Mouse (Mus musculus) heart, postnatal 0 days (tissue): ENCODE data around the gene Olfr979. TPM values are rescaled to one million over a fixed set of nuclear protein-coding genes. Genes with fewer than 3 reads are reported as not detected.
"Not testable (repeated sequence)": the region's sequence is repeated elsewhere in the genome, so short reads cannot be mapped to it uniquely, and the experiment has no call there.

Experiments used
- ATAC-seq: fragments of 200-750 bp; cut with Nextera tagmentation; 2 replicates; pipeline ENCODE4 v1.8.0; 2017; ENCODE audit warnings: low read depth, moderate number of reproducible peaks, moderate library complexity; ENCODE audit not compliant: insufficient read depth
- DNase-seq: peaks from one replicate; pipeline ENCODE4 v3.0.0-alpha.2; 2016; ENCODE audit warnings: low spot score
- H3K27ac ChIP-seq: fragments of 300-500 bp; sonication (generic); 2 replicates; pipeline ENCODE4 v1.5.1; 2014; ENCODE audit warnings: low read depth, mild to moderate bottlenecking
- H3K27me3 ChIP-seq: fragments of 300-500 bp; sonication (generic); 2 replicates; pipeline ENCODE4 v1.6.1; 2014; ENCODE audit warnings: low read length, mixed read lengths; ENCODE audit not compliant: control insufficient read depth, insufficient read depth
- H3K36me3 ChIP-seq: fragments of 300-500 bp; sonication (generic); replicated peaks from 2 replicates; pipeline ENCODE4 v1.6.1; 2014; ENCODE audit warnings: low read length, mixed read lengths; ENCODE audit not compliant: control insufficient read depth, insufficient read depth
- H3K4me1 ChIP-seq: fragments of 300-500 bp; sonication (generic); 2 replicates; pipeline ENCODE4 v1.6.1; 2014; ENCODE audit warnings: antibody characterized with exemption; ENCODE audit not compliant: control insufficient read depth, insufficient read depth
- H3K4me2 ChIP-seq: fragments of 300-500 bp; sonication (generic); 2 replicates; pipeline ENCODE4 v1.6.1; 2014; ENCODE audit warnings: low read depth, mild to moderate bottlenecking, low read length, moderate library complexity
- H3K4me3 ChIP-seq: fragments of 300-500 bp; sonication (generic); 2 replicates; pipeline ENCODE4 v1.5.1; 2014; ENCODE audit warnings: low read depth, low read length
- H3K9ac ChIP-seq: fragments of 300-500 bp; sonication (generic); replicated peaks from 2 replicates; pipeline ENCODE4 v1.6.1; 2014; ENCODE audit warnings: low read depth, low read length, mixed read lengths
- H3K9me3 ChIP-seq: fragments of 300-500 bp; sonication (generic); replicated peaks from 2 replicates; pipeline ENCODE4 v1.6.1; 2016; ENCODE audit warnings: low read length; ENCODE audit not compliant: control insufficient read depth
- CTCF ChIP-seq: IDR thresholded peaks from 2 replicates; pipeline ENCODE4 v1.5.1; 2016; ENCODE audit warnings: antibody characterized with exemption, control low read depth, low read depth
- EP300 ChIP-seq: IDR thresholded peaks from 2 replicates; pipeline ENCODE4 v1.6.1; 2016; ENCODE audit warnings: antibody characterized with exemption, low read depth
- WGBS: fragments of 180-500 bp; shearing (Covaris S2); extraction: QIAGEN DNeasy Blood & Tissue Kit; methylation state at CpG from one replicate; pipeline ENCODE4 v1.1.7; 2014; 5-methylcytosine and 5-hydroxymethylcytosine counted together
- polyA plus RNA-seq: library from polyadenylated mRNA; unstranded; fragments of >200 nt; fragmentation: Nextera tagmentation; extraction: Ambion mirVana; gene quantifications from 2 replicates; pipeline ENCODE4 v1.2.1, GENCODE M21; 2015
- total RNA-seq: library from RNA; depleted of rRNA; stranded (reverse); fragments of >200 nt; gene quantifications from 2 replicates; pipeline ENCODE4 v1.2.3, GENCODE M21; 2014; ENCODE audit warnings: low replicate concordance; rRNA removed

Olfr979 gene
- not detected in 2 replicates for total RNA-seq
- not detected in 2 replicates for polyA plus RNA-seq

GRCm38 (mm10) chr9:40003365-40003764 is at the start of gene Olfr979:
Gene Olfr979, minus strand, starts transcription at chr9:40003465.
- H3K4me3 ChIP-seq: no peak within 1 kb of the TSS
- no peaks in the 10 kb centered on the region for H3K4me1 ChIP-seq
- H3K36me3 ChIP-seq: no peaks in the 10 kb centered on the region
- no peak within 1 kb of the TSS for H3K9ac ChIP-seq
- no peak within 1 kb of the TSS for H3K27ac ChIP-seq
- no peak for TF ChIP-seq CTCF
- TF ChIP-seq EP300: no peak
- ATAC-seq (no peak), DNase-seq (no peak)
- WGBS: 92% methylated on average over 1 of the region's 1 CpGs
- H3K9me3 ChIP-seq: no peaks in the 10 kb centered on the region
- no peak within 1 kb of the TSS for H3K4me2 ChIP-seq
- no peaks in the 10 kb centered on the region for H3K27me3 ChIP-seq

- H3K9me3 ChIP-seq: no peaks in the 10 kb centered on the region
- ATAC-seq (no peak), DNase-seq (no peak)
- H3K36me3 ChIP-seq: no peaks in the 10 kb centered on the region
- no peak overlapping the region for H3K4me3 ChIP-seq
- H3K4me2 ChIP-seq: no peak overlapping the region
- WGBS: 87% methylated on average over 19 of the region's 19 CpGs
- no peak for TF ChIP-seq CTCF
- TF ChIP-seq EP300: no peak
- H3K27me3 ChIP-seq: no peaks in the 10 kb centered on the region
- no peak overlapping the region for H3K27ac ChIP-seq
- H3K9ac ChIP-seq: no peak overlapping the region
- H3K4me1 ChIP-seq: no peaks in the 10 kb centered on the region
Measured at GRCm38 (mm10) chr9:40050138-40050537, 46.9 kb upstream of the Olfr979 start.

- ATAC-seq (no peak), DNase-seq (no peak)
- no peak within 1 kb of the TSS for H3K4me3 ChIP-seq
- no peak within 1 kb of the TSS for H3K27ac ChIP-seq
- no peaks in the 10 kb centered on the region for H3K9me3 ChIP-seq
- H3K4me2 ChIP-seq: no peak within 1 kb of the TSS
- 57% methylated on average over 2 of the region's 2 CpGs for WGBS
- H3K4me1 ChIP-seq: no peaks in the 10 kb centered on the region
- H3K9ac ChIP-seq: no peak within 1 kb of the TSS
- no peaks in the 10 kb centered on the region for H3K36me3 ChIP-seq
- H3K27me3 ChIP-seq: no peaks in the 10 kb centered on the region
- no peak for TF ChIP-seq CTCF
- TF ChIP-seq EP300: no peak
Measured at GRCm38 (mm10) chr9:40021164-40021563, 17.9 kb upstream of the Olfr979 start, which contains the start of gene Olfr981. Gene Olfr981, plus strand, starts transcription at chr9:40021464.

GRCm38 (mm10) chr9:40009482-40009881 is 6.2 kb upstream of the Olfr979 start, which contains the start of gene Olfr980:
Gene Olfr980, minus strand, starts transcription at chr9:40009582.
- Histone ChIP-seq H3K4me3 (no peak within 1 kb of the TSS), H3K27me3 (no peaks in the 10 kb centered on the region), H3K36me3 (no peaks in the 10 kb centered on the region), H3K9ac (no peak within 1 kb of the TSS), H3K27ac (no peak within 1 kb of the TSS), H3K4me2 (no peak within 1 kb of the TSS), H3K9me3 (no peaks in the 10 kb centered on the region), H3K4me1 (no peaks in the 10 kb centered on the region)
- TF ChIP-seq EP300 (no peak), CTCF (no peak)
- no peak for ATAC-seq
- no peak for DNase-seq
- WGBS: 70% methylated on average over 1 of the region's 1 CpGs

GRCm38 (mm10) chr9:39991813-39992212 is 11.5 kb downstream of the Olfr979 start, which contains the start of gene Olfr978:
Gene Olfr978, plus strand, starts transcription at chr9:39992113.
- WGBS: 79% methylated on average over 2 of the region's 2 CpGs
- Histone ChIP-seq H3K36me3 (no peaks in the 10 kb centered on the region), H3K9ac (no peak within 1 kb of the TSS), H3K27me3 (no peaks in the 10 kb centered on the region), H3K4me3 (no peak within 1 kb of the TSS), H3K4me2 (no peak within 1 kb of the TSS), H3K4me1 (no peaks in the 10 kb centered on the region), H3K27ac (no peak within 1 kb of the TSS), H3K9me3 (no peaks in the 10 kb centered on the region)
- ATAC-seq (no peak), DNase-seq (no peak)
- TF ChIP-seq EP300 (no peak), CTCF (no peak)

GRCm38 (mm10) chr9:39976581-39977145 is 26.6 kb downstream of the Olfr979 start:
- not testable (repeated sequence) for ATAC-seq, H3K4me2 ChIP-seq, H3K9ac ChIP-seq, DNase-seq, H3K4me3 ChIP-seq, H3K27me3 ChIP-seq, H3K9me3 ChIP-seq, H3K27ac ChIP-seq, H3K36me3 ChIP-seq, H3K4me1 ChIP-seq
- 72% methylated on average over 1 of the region's 1 CpGs for WGBS

- H3K27ac ChIP-seq, H3K9ac ChIP-seq, H3K4me1 ChIP-seq, H3K9me3 ChIP-seq, H3K36me3 ChIP-seq, ATAC-seq, DNase-seq, H3K4me3 ChIP-seq, H3K27me3 ChIP-seq, H3K4me2 ChIP-seq: not testable (repeated sequence)
- WGBS: 75% methylated on average over 6 of the region's 9 CpGs
Measured at GRCm38 (mm10) chr9:39961033-39961432, 42.2 kb downstream of the Olfr979 start, which contains the start of gene Olfr976. Gene Olfr976, minus strand, starts transcription at chr9:39961133.
